Mouse (Mus musculus) embryonic facial prominence, embryonic 15.5 days (tissue): ENCODE results near the gene Ccdc13. TPM values are rescaled to one million over a fixed set of nuclear protein-coding genes. Genes with fewer than 3 reads are reported as not detected.

Experiments
- ATAC-seq: fragments of 200-750 bp; cut with Nextera tagmentation; 2 replicates; pipeline ENCODE4 v1.8.0; 2017; ENCODE audit warnings: low read depth, moderate TSS enrichment; ENCODE audit not compliant: insufficient number of reproducible peaks, low FRiP score, low TSS enrichment
- H3K27ac ChIP-seq: fragments of 300-500 bp; sonication (generic); replicated peaks from 2 replicates; pipeline ENCODE4 v1.5.1; 2015; ENCODE audit warnings: mild to moderate bottlenecking, inconsistent platforms
- H3K27me3 ChIP-seq: fragments of 300-500 bp; sonication (generic); 2 replicates; pipeline ENCODE4 v1.6.1; 2015; ENCODE audit warnings: inconsistent platforms
- H3K36me3 ChIP-seq: fragments of 300-500 bp; sonication (generic); 2 replicates; pipeline ENCODE4 v1.6.1; 2015; ENCODE audit warnings: mild to moderate bottlenecking, inconsistent platforms
- H3K4me1 ChIP-seq: fragments of 300-500 bp; sonication (generic); 2 replicates; pipeline ENCODE4 v1.6.1; 2015; ENCODE audit warnings: inconsistent platforms
- H3K4me2 ChIP-seq: fragments of 300-500 bp; sonication (generic); replicated peaks from 2 replicates; pipeline ENCODE4 v1.6.1; 2015; ENCODE audit warnings: mild to moderate bottlenecking, inconsistent platforms
- H3K4me3 ChIP-seq: fragments of 300-500 bp; sonication (generic); replicated peaks from 2 replicates; pipeline ENCODE4 v1.5.1; 2015; ENCODE audit warnings: mild to moderate bottlenecking, inconsistent platforms
- H3K9ac ChIP-seq: fragments of 300-500 bp; sonication (generic); 2 replicates; pipeline ENCODE4 v1.6.1; 2015; ENCODE audit warnings: inconsistent platforms
- H3K9me3 ChIP-seq: fragments of 300-500 bp; sonication (generic); replicated peaks from 2 replicates; pipeline ENCODE4 v1.6.1; 2016; ENCODE audit warnings: inconsistent platforms
- WGBS: fragments of 180-500 bp; shearing (Covaris S2); methylation state at CpG from one replicate; pipeline ENCODE4 v1.1.7; 2015; 5-methylcytosine and 5-hydroxymethylcytosine counted together
- polyA plus RNA-seq: library from polyadenylated mRNA; unstranded; fragments of >200 nt; fragmentation: Nextera tagmentation; extraction: Ambion mirVana; gene quantifications from 2 replicates; pipeline ENCODE4 v1.2.1, GENCODE M21; 2015

Gene Ccdc13
- polyA plus RNA-seq, 1 experiment from 2014 or later = 3.1 TPM

- ATAC-seq = no peak
- H3K4me2 ChIP-seq = no peak overlapping the region
- H3K27me3 ChIP-seq = no peaks in the 10 kb centered on the region
- 0 out of 2 replicates have a peak, but pooled peaks cover 9% of the 10 kb centered on the region for H3K36me3 ChIP-seq
- H3K4me1 ChIP-seq = peaks cover 10% of the 10 kb centered on the region; the same call in 1 of the 2 replicates
- H3K9ac ChIP-seq = no peak overlapping the region
- no peak overlapping the region for H3K4me3 ChIP-seq
- no peaks in the 10 kb centered on the region for H3K9me3 ChIP-seq
- no peak overlapping the region for H3K27ac ChIP-seq
- WGBS = 96% methylated on average over 2 of the region's 2 CpGs
Observed at GRCm38 (mm10) chr9:121842914-121843313, 3.7 kb upstream of the Ccdc13 start.

- Histone ChIP-seq H3K4me3 (peak overlapping the region; percentile 51), H3K9ac (peak overlapping the region; percentile 27; the same call in 1 of the 2 replicates), H3K36me3 (no peaks in the 10 kb centered on the region), H3K27me3 (no peaks in the 10 kb centered on the region), H3K27ac (no peak overlapping the region), H3K4me1 (peaks cover 10% of the 10 kb centered on the region; the same call in 1 of the 2 replicates), H3K4me2 (peak overlapping the region; percentile 83), H3K9me3 (no peaks in the 10 kb centered on the region)
- 33% methylated on average over 7 of the region's 7 CpGs for WGBS
- ATAC-seq = no peak
Observed at GRCm38 (mm10) chr9:121839622-121839965, 333 bp upstream of the Ccdc13 start.

GRCm38 (mm10) chr9:121838008-121838407, 1.3 kb downstream of the Ccdc13 start:
- Histone ChIP-seq H3K4me3 (no peak overlapping the region), H3K9ac (no peak overlapping the region), H3K4me2 (no peak overlapping the region), H3K4me1 (peaks cover 10% of the 10 kb centered on the region; the same call in 1 of the 2 replicates), H3K36me3 (no peaks in the 10 kb centered on the region), H3K27me3 (no peaks in the 10 kb centered on the region), H3K27ac (no peak overlapping the region), H3K9me3 (no peaks in the 10 kb centered on the region)
- no peak for ATAC-seq
- WGBS = 91% methylated on average over 6 of the region's 6 CpGs

- ATAC-seq = no peak
- H3K27me3 ChIP-seq = no peaks in the 10 kb centered on the region
- no peak overlapping the region for H3K27ac ChIP-seq
- no peak overlapping the region for H3K9ac ChIP-seq
- peaks cover 3% of the 10 kb centered on the region; the same call in 1 of the 2 replicates for H3K4me1 ChIP-seq
- 76% methylated on average over 11 of the region's 11 CpGs for WGBS
- H3K9me3 ChIP-seq = no peaks in the 10 kb centered on the region
- no peak overlapping the region for H3K4me2 ChIP-seq
- H3K36me3 ChIP-seq = no peaks in the 10 kb centered on the region
- no peak overlapping the region for H3K4me3 ChIP-seq
Observed at GRCm38 (mm10) chr9:121833825-121834224, 5.4 kb downstream of the Ccdc13 start.

GRCm38 (mm10) chr9:121830956-121831293, 8.3 kb downstream of the Ccdc13 start:
- Histone ChIP-seq H3K27me3 (no peaks in the 10 kb centered on the region), H3K27ac (no peak overlapping the region), H3K9ac (no peak overlapping the region), H3K9me3 (no peaks in the 10 kb centered on the region), H3K36me3 (no peaks in the 10 kb centered on the region), H3K4me1 (no peaks in the 10 kb centered on the region), H3K4me2 (no peak overlapping the region), H3K4me3 (no peak overlapping the region)
- no peak for ATAC-seq
- WGBS = 20% methylated on average over 6 of the region's 6 CpGs

- no peak overlapping the region for H3K27ac ChIP-seq
- no peak overlapping the region for H3K4me2 ChIP-seq
- 66% methylated on average over 6 of the region's 6 CpGs for WGBS
- no peaks in the 10 kb centered on the region for H3K27me3 ChIP-seq
- H3K4me1 ChIP-seq = no peaks in the 10 kb centered on the region
- H3K9ac ChIP-seq = no peak overlapping the region
- no peaks in the 10 kb centered on the region for H3K36me3 ChIP-seq
- H3K9me3 ChIP-seq = no peaks in the 10 kb centered on the region
- ATAC-seq = no peak
- no peak overlapping the region for H3K4me3 ChIP-seq
Observed at GRCm38 (mm10) chr9:121830243-121830955, 8.9 kb downstream of the Ccdc13 start.

GRCm38 (mm10) chr9:121829270-121829992, 9.8 kb downstream of the Ccdc13 start:
- Histone ChIP-seq H3K27ac (no peak overlapping the region), H3K36me3 (no peaks in the 10 kb centered on the region), H3K4me1 (no peaks in the 10 kb centered on the region), H3K27me3 (no peaks in the 10 kb centered on the region), H3K9me3 (no peaks in the 10 kb centered on the region), H3K4me2 (no peak overlapping the region), H3K9ac (no peak overlapping the region), H3K4me3 (no peak overlapping the region)
- no peak for ATAC-seq
- WGBS = 53% methylated on average over 7 of the region's 7 CpGs

- H3K9ac ChIP-seq = no peak overlapping the region
- H3K9me3 ChIP-seq = no peaks in the 10 kb centered on the region
- no peaks in the 10 kb centered on the region for H3K36me3 ChIP-seq
- WGBS = 76% methylated on average over 6 of the region's 6 CpGs
- ATAC-seq = no peak
- H3K27ac ChIP-seq = no peak overlapping the region
- no peak overlapping the region for H3K4me2 ChIP-seq
- peaks cover 8% of the 10 kb centered on the region; the same call in 1 of the 2 replicates for H3K4me1 ChIP-seq
- H3K4me3 ChIP-seq = no peak overlapping the region
- no peaks in the 10 kb centered on the region for H3K27me3 ChIP-seq
Observed at GRCm38 (mm10) chr9:121828314-121828713, 10.9 kb downstream of the Ccdc13 start.

GRCm38 (mm10) chr9:121826356-121826755, 12.9 kb downstream of the Ccdc13 start:
- Histone ChIP-seq H3K4me3 (no peak overlapping the region), H3K4me1 (peaks cover 19% of the 10 kb centered on the region), H3K27me3 (no peaks in the 10 kb centered on the region), H3K4me2 (no peak overlapping the region), H3K9me3 (no peaks in the 10 kb centered on the region), H3K36me3 (no peaks in the 10 kb centered on the region), H3K9ac (no peak overlapping the region), H3K27ac (no peak overlapping the region)
- no peak for ATAC-seq
- 82% methylated on average over 3 of the region's 3 CpGs for WGBS

- H3K4me2 ChIP-seq = no peak overlapping the region
- 0 out of 2 replicates have a peak, but pooled peaks have one; percentile 22 for ATAC-seq
- no peak overlapping the region for H3K4me3 ChIP-seq
- peaks cover 31% of the 10 kb centered on the region for H3K4me1 ChIP-seq
- H3K9me3 ChIP-seq = no peaks in the 10 kb centered on the region
- whole genome bisulfite sequencing = 71% methylated on average over 7 of the region's 7 CpGs
- H3K9ac ChIP-seq = no peak overlapping the region
- no peaks in the 10 kb centered on the region for H3K27me3 ChIP-seq
- H3K36me3 ChIP-seq = no peaks in the 10 kb centered on the region
- no peak overlapping the region for H3K27ac ChIP-seq
Observed at GRCm38 (mm10) chr9:121823991-121824390, 15.3 kb downstream of the Ccdc13 start.

GRCm38 (mm10) chr9:121823051-121823450, 16.2 kb downstream of the Ccdc13 start:
- Histone ChIP-seq H3K27ac (peak overlapping the region; percentile 1; the same call in 1 of the 2 replicates), H3K4me1 (peaks cover 31% of the 10 kb centered on the region), H3K9me3 (no peaks in the 10 kb centered on the region), H3K4me2 (no peak overlapping the region), H3K27me3 (no peaks in the 10 kb centered on the region), H3K4me3 (no peak overlapping the region), H3K36me3 (no peaks in the 10 kb centered on the region), H3K9ac (no peak overlapping the region)
- 72% methylated on average over 1 of the region's 1 CpGs for WGBS
- ATAC-seq = no peak
